Mouse (Mus musculus) G1E-ER4 (cell line): ENCODE results near the gene Hpdl. TPM values are rescaled to one million over a fixed set of nuclear protein-coding genes. Genes with fewer than 3 reads are reported as not detected.

Experiments
- GATA1 ChIP-seq: IDR thresholded peaks from one replicate; pipeline ENCODE4 v1.8.0; 2012; ENCODE audit warnings: low read length, inconsistent platforms
- polyA plus RNA-seq: library from polyadenylated mRNA; stranded (reverse); fragments of >175 nt; gene quantifications from 2 replicates; pipeline ENCODE4 v1.2.3, GENCODE M21; 2012

Gene Hpdl
- polyA plus RNA-seq, result 0.16 and 0.26 TPM in 2 replicates

- no peak for TF ChIP-seq GATA1
These were observed at the start of gene Hpdl for GRCm38 (mm10) chr4:116821694-116822016. TSS of gene Hpdl (minus strand) at chr4:116821707.

GRCm38 (mm10) chr4:116869898-116870297 is 48.4 kb upstream of the Hpdl start:
- no peak for TF ChIP-seq GATA1

GRCm38 (mm10) chr4:116862023-116862422 is 40.5 kb upstream of the Hpdl start:
- no peak for TF ChIP-seq GATA1

- no peak for TF ChIP-seq GATA1
These were observed 38.2 kb upstream of the Hpdl start for GRCm38 (mm10) chr4:116859711-116860110.

GRCm38 (mm10) chr4:116857203-116857602 is 35.7 kb upstream of the Hpdl start:
- no peak for TF ChIP-seq GATA1

GRCm38 (mm10) chr4:116854286-116854685 is 32.8 kb upstream of the Hpdl start:
- no peak for TF ChIP-seq GATA1

- no peak for TF ChIP-seq GATA1
These were observed 28.4 kb upstream of the Hpdl start for GRCm38 (mm10) chr4:116849901-116850300.

- TF ChIP-seq GATA1, result no peak
These were observed 22.8 kb upstream of the Hpdl start for GRCm38 (mm10) chr4:116844324-116844723.

- no peak for TF ChIP-seq GATA1
These were observed 19.3 kb upstream of the Hpdl start for GRCm38 (mm10) chr4:116840841-116841240.

GRCm38 (mm10) chr4:116838999-116839398 is 17.5 kb upstream of the Hpdl start:
- no peak for TF ChIP-seq GATA1

GRCm38 (mm10) chr4:116830070-116830368 is 8.5 kb upstream of the Hpdl start:
- no peak for TF ChIP-seq GATA1

- TF ChIP-seq GATA1, result no peak
These were observed 8.0 kb upstream of the Hpdl start for GRCm38 (mm10) chr4:116829364-116830069.

GRCm38 (mm10) chr4:116827819-116828218 is 6.3 kb upstream of the Hpdl start:
- TF ChIP-seq GATA1, result no peak

- no peak for TF ChIP-seq GATA1
These were observed 3.1 kb upstream of the Hpdl start for GRCm38 (mm10) chr4:116824541-116825004.

- TF ChIP-seq GATA1, result no peak
These were observed 409 bp downstream of the Hpdl start for GRCm38 (mm10) chr4:116820902-116821693.

- no peak for TF ChIP-seq GATA1
These were observed 1.3 kb downstream of the Hpdl start for GRCm38 (mm10) chr4:116819968-116820901.
